Mouse (Mus musculus): ENCODE data around the gene Thbd. TPM values are rescaled to one million over a fixed set of nuclear protein-coding genes. Genes with fewer than 3 reads are reported as not detected.

Gene Thbd
- total and polyA plus RNA-seq, 3 experiments = not detected

DNA sequence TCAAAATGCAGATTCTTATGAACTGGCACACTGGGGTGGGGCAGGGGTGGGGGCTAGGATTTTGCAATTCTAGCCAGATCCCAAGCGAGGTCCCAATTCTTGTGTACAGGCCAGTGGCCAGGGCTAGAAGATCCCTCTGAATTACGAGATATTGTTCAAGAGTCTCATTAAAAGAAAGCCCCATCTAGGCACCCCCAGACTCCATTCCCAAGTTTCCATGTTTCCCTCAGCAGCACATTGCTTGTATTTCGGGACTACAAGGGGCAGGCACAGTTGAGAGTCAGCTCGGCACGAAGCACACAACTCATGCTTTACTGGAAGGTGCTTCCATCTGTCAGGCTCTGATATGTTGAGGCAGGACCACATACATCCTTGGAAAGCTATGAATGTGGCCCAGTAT is 3.1 kb downstream of the Thbd start:
- Histone ChIP-seq H3K36me3 (replicated peaks in 1 of 2; ENCODE audit: control insufficient read depth in 1 of 2, insufficient read depth in 1 of 2, low read length in 1 of 2) (no peaks in the 10 kb centered on the region), H3K4me3 (replicated peaks in 1 of 3; ENCODE audit: low read depth in 2 of 3, low read length in 2 of 3, poor library complexity in 1 of 3) (no peak overlapping the region), H3K27ac (ENCODE audit: insufficient read depth, low read depth) (no peak overlapping the region), H3K9ac (ENCODE audit: insufficient read depth, low read depth) (no peak overlapping the region), H3K4me1 (ENCODE audit: control insufficient read depth in 1 of 2, insufficient read depth in 2 of 2) (peaks cover 0 to 5% of the 10 kb centered on the region in 2 experiments; a peak in 2 of 4 replicates), H3K27me3 (replicated peaks) (no peaks in the 10 kb centered on the region), H3K9me3 (replicated peaks; ENCODE audit: low read length) (no peaks in the 10 kb centered on the region), H3K79me2 (replicated peaks; ENCODE audit: control insufficient read depth, extremely low read depth, insufficient read depth, poor library complexity, severe bottlenecking) (no peaks in the 10 kb centered on the region), H3K4me2 (ENCODE audit: insufficient read depth, low read depth, poor library complexity, severe bottlenecking) (no peak overlapping the region)
- no peak for DNase-seq (ENCODE audit: extremely low read depth)
- in situ Hi-C loops (cut with MboI; ENCODE audit: low pct_ligation_motif_present, low pct_unique_long_range_greater_than_20kb, low sequenced_read_pairs) (no loop called here), dilution Hi-C loops (cut with MboI; ENCODE audit: extremely low pct_ligation_motif_present, extremely low pct_unique_long_range_greater_than_20kb, low sequenced_read_pairs) (no loop called here)
- no peak for TF ChIP-seq E2F4 (IDR thresholded peaks at IDR 0.05; ENCODE audit: insufficient replicate concordance, low read depth, low read length)

DNA sequence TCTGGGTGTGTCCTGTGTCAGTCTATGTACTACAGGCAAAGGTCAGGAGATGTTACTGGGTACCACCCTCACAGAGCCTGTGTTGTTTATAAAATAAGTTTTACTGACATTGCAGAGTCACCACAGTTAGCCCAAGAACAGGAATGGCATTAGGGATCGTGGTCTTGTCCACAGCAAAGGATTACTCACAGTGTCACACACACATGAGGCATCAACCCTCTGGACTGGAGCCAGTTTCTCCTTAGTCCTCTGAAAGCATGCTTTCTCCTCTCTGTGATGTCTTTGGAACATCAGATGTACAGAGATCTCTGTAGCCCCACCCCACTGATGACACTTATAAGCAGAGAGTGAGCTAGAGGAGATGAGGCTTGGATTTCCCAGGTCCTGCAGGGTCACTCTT is 5.8 kb downstream of the Thbd start:
- no peaks in the 10 kb centered on the region for H3K9me3 ChIP-seq (replicated peaks; ENCODE audit: low read length)
- H3K27me3 ChIP-seq (replicated peaks) = no peaks in the 10 kb centered on the region
- H3K4me3 ChIP-seq (replicated peaks in 1 of 3; ENCODE audit: low read depth in 2 of 3, low read length in 2 of 3, poor library complexity in 1 of 3) = no peak overlapping the region
- no peak overlapping the region for H3K4me2 ChIP-seq (ENCODE audit: insufficient read depth, low read depth, poor library complexity, severe bottlenecking)
- H3K4me1 ChIP-seq (ENCODE audit: control insufficient read depth in 1 of 2, insufficient read depth in 2 of 2) = no peaks in the 10 kb centered on the region
- H3K79me2 ChIP-seq (replicated peaks; ENCODE audit: control insufficient read depth, extremely low read depth, insufficient read depth, poor library complexity, severe bottlenecking) = no peaks in the 10 kb centered on the region
- no peak overlapping the region for H3K27ac ChIP-seq (ENCODE audit: insufficient read depth, low read depth)
- no peak for TF ChIP-seq ZMIZ1 (IDR thresholded peaks at IDR 0.05; ENCODE audit: low read depth, low read length)
- no peak for TF ChIP-seq NRF1 (IDR thresholded peaks at IDR 0.05; ENCODE audit: low read depth, low read length)
- no peak for TF ChIP-seq CHD1 (IDR thresholded peaks at IDR 0.05; ENCODE audit: low read depth, low read length)
- TF ChIP-seq POLR2AphosphoS2 (IDR thresholded peaks at IDR 0.05; ENCODE audit: low read depth, low read length) = no peak
- TF ChIP-seq MXI1 (IDR thresholded peaks at IDR 0.05; ENCODE audit: low read depth, low read length) = no peak
- no peak for TF ChIP-seq KAT2A (IDR thresholded peaks at IDR 0.05; ENCODE audit: insufficient replicate concordance, low read length)
- no peak for TF ChIP-seq MYC (IDR thresholded peaks at IDR 0.05; ENCODE audit: low read depth, low read length)
- no peak for TF ChIP-seq ETS1 (conservative IDR thresholded peaks at IDR 0.05; ENCODE audit: low read depth, low read length)
- no peak for TF ChIP-seq MEF2A (IDR thresholded peaks at IDR 0.05; ENCODE audit: borderline replicate concordance, low read depth, low read length)
- no peak for TF ChIP-seq TBP (conservative IDR thresholded peaks at IDR 0.05; ENCODE audit: low read depth, low read length)
- TF ChIP-seq MAFK (IDR thresholded peaks at IDR 0.05; ENCODE audit: insufficient replicate concordance, low read length) = no peak
- no peak for TF ChIP-seq NELFE (IDR thresholded peaks at IDR 0.05; ENCODE audit: low read depth, low read length)
- no peak for TF ChIP-seq RAD21 (IDR thresholded peaks at IDR 0.05; ENCODE audit: low read depth, low read length)
- TF ChIP-seq IRF4 (IDR thresholded peaks at IDR 0.05; ENCODE audit: low read depth, low read length) = no peak
- TF ChIP-seq ZC3H11A (IDR thresholded peaks at IDR 0.05; ENCODE audit: low read depth, low read length) = no peak
- TF ChIP-seq CHD2 (IDR thresholded peaks at IDR 0.05; ENCODE audit: low read length) = no peak
- no peak for TF ChIP-seq ZNF384 (IDR thresholded peaks at IDR 0.05; ENCODE audit: low read depth, low read length)
- dilution Hi-C loops (cut with MboI; ENCODE audit: extremely low pct_ligation_motif_present, extremely low pct_unique_long_range_greater_than_20kb, low sequenced_read_pairs) (no loop called here), in situ Hi-C loops (cut with MboI; ENCODE audit: low pct_ligation_motif_present, low pct_unique_long_range_greater_than_20kb, low sequenced_read_pairs) (no loop called here)
- no peak for DNase-seq (ENCODE audit: extremely low read depth)
- no peaks in the 10 kb centered on the region for H3K36me3 ChIP-seq (replicated peaks in 1 of 2; ENCODE audit: control insufficient read depth in 1 of 2, insufficient read depth in 1 of 2, low read length in 1 of 2)
- no peak overlapping the region for H3K9ac ChIP-seq (ENCODE audit: insufficient read depth, low read depth)

All from CH12.LX (cell line).